Comparison of ENCODE assay signal across 1 mouse cellular context in genomic region chr17:34116736-34117370, GRCm38 (mm10).
TF ChIP-seq lines count a peak whose summit lies in the region.

No protein-coding gene starts in this region.

TF ChIP-seq in ES-E14, 5 proteins besides CTCF, POLR2A, EP300 and RAD21 (continued from another document):
- TF ChIP-seq MAFK (IDR thresholded peaks at IDR 0.05; ENCODE audit: insufficient read depth, low read depth, low read length) = no peak
- TF ChIP-seq HCFC1 (IDR thresholded peaks at IDR 0.05; ENCODE audit: borderline replicate concordance, insufficient read depth, low read length) = no peak
- TF ChIP-seq CHD2 (IDR thresholded peaks at IDR 0.05; ENCODE audit: low read depth, low read length) = no peak
